Mouse (Mus musculus) kidney, embryonic 14.5 days (tissue): ENCODE measurements around the gene Rps24. TPM values are rescaled to one million over a fixed set of nuclear protein-coding genes. Genes with fewer than 3 reads are reported as not detected.
"Not testable (repeated sequence)": the region's sequence is repeated elsewhere in the genome, so short reads cannot be mapped to it uniquely, and the experiment has no call there.

Experiments used
- ATAC-seq: fragments of 200-750 bp; cut with Nextera tagmentation; 2 replicates; pipeline ENCODE4 v1.8.0; 2017; ENCODE audit warnings: moderate number of reproducible peaks, mild to moderate bottlenecking, moderate TSS enrichment, moderate library complexity; ENCODE audit not compliant: low FRiP score, low TSS enrichment
- H3K27ac ChIP-seq: fragments of 300-500 bp; sonication (generic); 2 replicates; pipeline ENCODE4 v1.5.1; 2014; ENCODE audit warnings: low read depth, mild to moderate bottlenecking, low read length, moderate library complexity, mixed read lengths
- H3K27me3 ChIP-seq: fragments of 300-500 bp; sonication (generic); 2 replicates; pipeline ENCODE4 v1.6.1; 2014; ENCODE audit warnings: mild to moderate bottlenecking, low read length; ENCODE audit not compliant: control insufficient read depth, insufficient read depth
- H3K36me3 ChIP-seq: fragments of 300-500 bp; sonication (generic); 2 replicates; pipeline ENCODE4 v1.6.1; 2014; ENCODE audit warnings: low read length, mixed read lengths; ENCODE audit not compliant: control insufficient read depth, insufficient read depth
- H3K4me1 ChIP-seq: fragments of 300-500 bp; sonication (generic); 2 replicates; pipeline ENCODE4 v1.6.1; 2014; ENCODE audit warnings: low read length, mixed read lengths; ENCODE audit not compliant: control insufficient read depth, insufficient read depth
- H3K4me2 ChIP-seq: fragments of 300-500 bp; sonication (generic); replicated peaks from 2 replicates; pipeline ENCODE4 v1.6.1; 2014; ENCODE audit warnings: low read depth, mild to moderate bottlenecking, low read length
- H3K4me3 ChIP-seq: fragments of 300-500 bp; sonication (generic); 2 replicates; pipeline ENCODE4 v1.5.1; 2014; ENCODE audit warnings: mild to moderate bottlenecking, low read length
- H3K9ac ChIP-seq: fragments of 300-500 bp; sonication (generic); 2 replicates; pipeline ENCODE4 v1.6.1; 2014; ENCODE audit warnings: low read depth, mild to moderate bottlenecking, low read length, moderate library complexity
- H3K9me3 ChIP-seq: fragments of 300-500 bp; sonication (generic); 2 replicates; pipeline ENCODE4 v1.6.1; 2016; ENCODE audit warnings: low read length; ENCODE audit not compliant: control insufficient read depth
- WGBS: fragments of 180-500 bp; shearing (Covaris S2); extraction: QIAGEN DNeasy Blood & Tissue Kit; methylation state at CpG from one replicate; pipeline ENCODE4 v1.1.7; 2014; 5-methylcytosine and 5-hydroxymethylcytosine counted together
- polyA plus RNA-seq: library from polyadenylated mRNA; unstranded; fragments of >200 nt; fragmentation: Nextera tagmentation; extraction: Ambion mirVana; gene quantifications from 2 replicates; pipeline ENCODE4 v1.2.1, GENCODE M21; 2014

Gene Rps24
- 1,338 and 1,904 TPM in 2 replicates for polyA plus RNA-seq

GRCm38 (mm10) chr14:24486773-24487227, at the start of gene Rps24, which contains the start of gene Polr3a:
Rps24 (plus strand) TSS chr14:24487125.
Polr3a (minus strand) TSS chr14:24487058.
- peak within 1 kb of the TSS; percentile 52 for H3K4me2 ChIP-seq
- WGBS, result under 1% methylated on average over 30 of the region's 30 CpGs
- H3K27me3 ChIP-seq, result no peaks in the 10 kb centered on the region
- peak; percentile 69 for ATAC-seq
- H3K9ac ChIP-seq, result peak within 1 kb of the TSS; percentile 86
- peaks cover 6% of the 10 kb centered on the region for H3K4me1 ChIP-seq
- H3K9me3 ChIP-seq, result no peaks in the 10 kb centered on the region
- H3K27ac ChIP-seq, result no peak within 1 kb of the TSS
- peak within 1 kb of the TSS; percentile 95 for H3K4me3 ChIP-seq
- H3K36me3 ChIP-seq, result peaks cover 27% of the 10 kb centered on the region

GRCm38 (mm10) chr14:24443529-24443928, 43.4 kb upstream of the Rps24 start:
- ATAC-seq, H3K9me3 ChIP-seq, H3K4me2 ChIP-seq, H3K27me3 ChIP-seq, H3K27ac ChIP-seq, H3K9ac ChIP-seq, H3K4me1 ChIP-seq, H3K4me3 ChIP-seq: not testable (repeated sequence)
- H3K36me3 ChIP-seq, result peaks cover 13% of the 10 kb centered on the region; the same call in 1 of the 2 replicates
- 84% methylated on average over 4 of the region's 4 CpGs for WGBS

GRCm38 (mm10) chr14:24458191-24458590, 28.7 kb upstream of the Rps24 start:
- Histone ChIP-seq H3K4me3 (no peak overlapping the region), H3K9ac (no peak overlapping the region), H3K4me1 (no peaks in the 10 kb centered on the region), H3K27ac (no peak overlapping the region), H3K27me3 (no peaks in the 10 kb centered on the region), H3K4me2 (no peak overlapping the region), H3K9me3 (no peaks in the 10 kb centered on the region), H3K36me3 (peaks cover 88% of the 10 kb centered on the region)
- 94% methylated on average over 3 of the region's 3 CpGs for WGBS
- ATAC-seq, result no peak

- Histone ChIP-seq H3K4me1 (no peaks in the 10 kb centered on the region), H3K9ac (no peak overlapping the region), H3K4me3 (no peak overlapping the region), H3K9me3 (no peaks in the 10 kb centered on the region), H3K36me3 (peaks cover 96% of the 10 kb centered on the region), H3K27ac (no peak overlapping the region), H3K27me3 (no peaks in the 10 kb centered on the region), H3K4me2 (no peak overlapping the region)
- 92% methylated on average over 6 of the region's 6 CpGs for WGBS
- no peak for ATAC-seq
These were observed 18.1 kb upstream of the Rps24 start for GRCm38 (mm10) chr14:24468806-24469205.

GRCm38 (mm10) chr14:24486241-24486767, 621 bp upstream of the Rps24 start:
- peak overlapping the region; percentile 86 for H3K9ac ChIP-seq
- 7% methylated on average over 13 of the region's 13 CpGs for WGBS
- H3K9me3 ChIP-seq, result no peaks in the 10 kb centered on the region
- H3K27me3 ChIP-seq, result no peaks in the 10 kb centered on the region
- H3K4me1 ChIP-seq, result peaks cover 6% of the 10 kb centered on the region
- peak overlapping the region; percentile 95 for H3K4me3 ChIP-seq
- no peak overlapping the region for H3K27ac ChIP-seq
- H3K4me2 ChIP-seq, result peak overlapping the region; percentile 52
- H3K36me3 ChIP-seq, result peaks cover 30% of the 10 kb centered on the region
- ATAC-seq, result 0 out of 2 replicates have a peak, but pooled peaks have one; percentile 2

GRCm38 (mm10) chr14:24489772-24490171, 2.8 kb downstream of the Rps24 start:
- 95% methylated on average over 7 of the region's 7 CpGs for WGBS
- not testable (repeated sequence) for H3K9ac ChIP-seq, H3K4me3 ChIP-seq, H3K4me2 ChIP-seq, H3K27me3 ChIP-seq, H3K9me3 ChIP-seq, H3K27ac ChIP-seq, ATAC-seq
- peaks cover 26% of the 10 kb centered on the region for H3K4me1 ChIP-seq
- peaks cover 32% of the 10 kb centered on the region for H3K36me3 ChIP-seq

GRCm38 (mm10) chr14:24490468-24491265, 3.7 kb downstream of the Rps24 start:
- Histone ChIP-seq H3K4me3 (peak overlapping the region; percentile 96), H3K4me1 (peaks cover 26% of the 10 kb centered on the region), H3K9me3 (no peaks in the 10 kb centered on the region), H3K4me2 (peak overlapping the region; percentile 73), H3K27me3 (no peaks in the 10 kb centered on the region), H3K9ac (peak overlapping the region; percentile 94), H3K27ac (peak overlapping the region; percentile 82), H3K36me3 (peaks cover 41% of the 10 kb centered on the region)
- peak; percentile 92 for ATAC-seq
- under 1% methylated on average over 62 of the region's 64 CpGs for WGBS

- peaks cover 48% of the 10 kb centered on the region for H3K36me3 ChIP-seq
- H3K9ac ChIP-seq, result peak overlapping the region; percentile 94
- peak overlapping the region; percentile 96 for H3K4me3 ChIP-seq
- H3K27ac ChIP-seq, result peak overlapping the region; percentile 82
- peak overlapping the region; percentile 73 for H3K4me2 ChIP-seq
- no peaks in the 10 kb centered on the region for H3K27me3 ChIP-seq
- H3K9me3 ChIP-seq, result no peaks in the 10 kb centered on the region
- ATAC-seq, result no peak
- 3% methylated on average over 11 of the region's 11 CpGs for WGBS
- H3K4me1 ChIP-seq, result peaks cover 19% of the 10 kb centered on the region
These were observed 4.5 kb downstream of the Rps24 start for GRCm38 (mm10) chr14:24491266-24491981.
